Mouse (Mus musculus): ENCODE results near the gene Fry.
"Not testable (repeated sequence)": the region's sequence is repeated elsewhere in the genome, so short reads cannot be mapped to it uniquely, and the experiment has no call there.

DNA sequence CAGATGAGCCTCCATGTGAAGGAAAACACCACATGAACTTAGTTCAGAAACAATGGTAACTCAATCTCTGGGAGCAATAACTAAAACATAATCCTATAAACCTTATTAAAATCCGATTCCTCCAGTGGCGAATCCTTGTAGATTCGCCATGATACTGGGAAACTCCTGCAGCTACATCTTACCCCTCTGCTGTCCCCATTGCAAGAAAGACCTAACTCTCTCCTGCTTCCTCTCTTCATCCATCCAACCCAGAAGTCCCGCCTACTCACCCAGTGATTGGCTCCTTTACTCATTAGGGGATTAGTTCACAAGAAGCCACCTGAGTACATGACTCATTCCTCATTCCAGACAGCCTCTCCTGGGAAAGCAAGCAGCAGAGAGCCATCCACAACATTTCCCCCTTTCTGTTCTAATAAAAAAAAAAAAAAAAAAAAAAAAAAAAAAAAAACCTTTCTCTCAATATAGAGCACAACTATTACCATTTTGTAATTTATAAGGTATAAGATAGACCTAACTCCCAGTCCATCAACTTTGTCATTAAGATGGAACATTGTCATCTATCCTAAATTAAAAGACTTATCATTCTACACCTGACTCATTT, 373.2 kb downstream of the Fry start:
- not testable (repeated sequence) for TF ChIP-seq POLR2A (IDR thresholded peaks at IDR 0.05; ENCODE audit: low read depth, low read length); CTCF (IDR thresholded peaks at IDR 0.05; ENCODE audit: extremely low read depth, insufficient read length, insufficient replicate concordance, low read depth, low read length)
